Mouse (Mus musculus) embryonic facial prominence, embryonic 10.5 days (tissue): Measurements from ENCODE around the gene Tk2. TPM values are rescaled to one million over a fixed set of nuclear protein-coding genes. Genes with fewer than 3 reads are reported as not detected.

Experiments used
- polyA plus RNA-seq: library from polyadenylated mRNA; unstranded; fragments of >200 nt; fragmentation: Nextera tagmentation; extraction: Ambion mirVana; gene quantifications from 2 replicates; pipeline ENCODE4 v1.2.1, GENCODE M21; 2016

Gene Tk2
- polyA plus RNA-seq, 1 experiment from 2014 or later: 20.2 TPM

Other genes starting within 250 kb of the Tk2 start
- gene Cdh5, start 146.9 kb downstream of the Tk2 start, polyA plus RNA-seq: 15.4 and 15.6 TPM in 2 replicates
- 0.20 TPM in 2 replicates for gene Bean1, start 78.1 kb downstream of the Tk2 start, polyA plus RNA-seq
- 39.8 and 41.4 TPM in 2 replicates for gene Cklf, start 2.3 kb upstream of the Tk2 start, polyA plus RNA-seq
- gene Cmtm2a, start 44.6 kb upstream of the Tk2 start, polyA plus RNA-seq: not detected in 2 replicates
- gene Gm45711, start 61.5 kb upstream of the Tk2 start, polyA plus RNA-seq: not detected in 2 replicates
- gene Cmtm1, start 61.6 kb upstream of the Tk2 start, polyA plus RNA-seq: not detected in 2 replicates
- not detected in 2 replicates for gene Gm11020, start 73.0 kb upstream of the Tk2 start, polyA plus RNA-seq
- not detected in 2 replicates for gene Cmtm2b, start 73.7 kb upstream of the Tk2 start, polyA plus RNA-seq
- gene Cmtm3, start 90.9 kb upstream of the Tk2 start, polyA plus RNA-seq: 93.4 and 105 TPM in 2 replicates
- 2.2 and 2.4 TPM in 2 replicates for gene Cmtm4, start 147.2 kb upstream of the Tk2 start, polyA plus RNA-seq
- 69.3 and 74.4 TPM in 2 replicates for gene Dync1li2, start 194.5 kb upstream of the Tk2 start, polyA plus RNA-seq